Mouse (Mus musculus): ENCODE measurements at regions not wholly inside any gene's neighbourhood (a gene's known extent, or its start where the extent isn't known, plus 50 kb on each side); places are given as distances from the start of the nearest gene placed in this dataset.

- H3K4me2 ChIP-seq (ENCODE audit: low read depth, low read length), result no peak overlapping the region
- no peak for ATAC-seq (ENCODE audit: low read depth)
- no peak overlapping the region for H3K9ac ChIP-seq (ENCODE audit: low read depth, low read length)
- no peak for DNase-seq (ENCODE audit: low spot score)
- no peaks in the 10 kb centered on the region for H3K9me3 ChIP-seq (ENCODE audit: control insufficient read depth, low read length)
- no peaks in the 10 kb centered on the region for H3K36me3 ChIP-seq (ENCODE audit: control insufficient read depth, insufficient read depth, low read length)
- WGBS, result 53% methylated on average over 1 of the region's 1 CpGs
- no peaks in the 10 kb centered on the region for H3K27me3 ChIP-seq (replicated peaks; ENCODE audit: control insufficient read depth, insufficient read depth, low read length)
- no peak overlapping the region for H3K4me3 ChIP-seq (ENCODE audit: low read depth, low read length)
- no peaks in the 10 kb centered on the region for H3K4me1 ChIP-seq (ENCODE audit: control insufficient read depth, insufficient read depth, low read length)
- no peak overlapping the region for H3K27ac ChIP-seq (replicated peaks; ENCODE audit: low read depth, low read length)
These were observed 400.6 kb upstream of the Cypt12 start for GRCm38 (mm10) chr3:17547559-17548059.

DNA sequence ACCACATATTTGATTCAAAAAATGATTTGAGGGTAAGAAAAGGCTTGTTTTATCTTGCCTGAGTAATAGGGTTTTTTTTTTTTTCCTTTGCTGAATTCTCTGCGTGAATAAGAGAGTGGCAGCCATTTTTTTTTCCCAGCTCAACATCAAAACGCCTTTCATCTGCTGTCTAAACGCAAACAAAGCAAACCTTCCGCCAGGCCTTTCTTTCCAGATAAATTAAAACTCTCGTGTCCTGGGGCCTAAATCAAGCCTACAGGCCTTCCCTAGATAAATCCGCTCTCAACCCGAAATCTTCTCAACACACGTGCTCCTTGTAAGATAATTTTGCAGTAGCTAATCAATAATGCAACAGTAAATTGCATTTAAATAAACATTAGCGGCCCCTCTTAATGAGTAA, 365.7 kb upstream of the Cypt12 start:
- Histone ChIP-seq H3K4me1 (ENCODE audit: control insufficient read depth, insufficient read depth, low read length) (no peaks in the 10 kb centered on the region), H3K27ac (replicated peaks; ENCODE audit: low read depth, low read length) (no peak overlapping the region), H3K4me2 (ENCODE audit: low read depth, low read length) (no peak overlapping the region), H3K9ac (ENCODE audit: low read depth, low read length) (no peak overlapping the region), H3K9me3 (ENCODE audit: control insufficient read depth, low read length) (no peaks in the 10 kb centered on the region), H3K36me3 (ENCODE audit: control insufficient read depth, insufficient read depth, low read length) (no peaks in the 10 kb centered on the region), H3K4me3 (ENCODE audit: low read depth, low read length) (no peak overlapping the region), H3K27me3 (replicated peaks; ENCODE audit: control insufficient read depth, insufficient read depth, low read length) (no peaks in the 10 kb centered on the region)
- DNase-seq (ENCODE audit: low spot score) (peak; percentile 1), ATAC-seq (ENCODE audit: low read depth) (no peak)
- WGBS, result 64% methylated on average over 9 of the region's 9 CpGs

- no peaks in the 10 kb centered on the region for H3K36me3 ChIP-seq (ENCODE audit: control insufficient read depth, insufficient read depth, low read length)
- ATAC-seq (ENCODE audit: low read depth) (no peak), DNase-seq (ENCODE audit: low spot score) (peak; percentile 41)
- H3K9ac ChIP-seq (ENCODE audit: low read depth, low read length), result no peak overlapping the region
- H3K4me1 ChIP-seq (ENCODE audit: control insufficient read depth, insufficient read depth, low read length), result no peaks in the 10 kb centered on the region
- H3K4me3 ChIP-seq (ENCODE audit: low read depth, low read length), result no peak overlapping the region
- H3K9me3 ChIP-seq (ENCODE audit: control insufficient read depth, low read length), result no peaks in the 10 kb centered on the region
- H3K4me2 ChIP-seq (ENCODE audit: low read depth, low read length), result no peak overlapping the region
- H3K27ac ChIP-seq (replicated peaks; ENCODE audit: low read depth, low read length), result no peak overlapping the region
- no peaks in the 10 kb centered on the region for H3K27me3 ChIP-seq (replicated peaks; ENCODE audit: control insufficient read depth, insufficient read depth, low read length)
- WGBS, result 62% methylated on average over 2 of the region's 2 CpGs
These were observed 358.2 kb upstream of the Cypt12 start for GRCm38 (mm10) chr3:17589956-17590546.

DNA sequence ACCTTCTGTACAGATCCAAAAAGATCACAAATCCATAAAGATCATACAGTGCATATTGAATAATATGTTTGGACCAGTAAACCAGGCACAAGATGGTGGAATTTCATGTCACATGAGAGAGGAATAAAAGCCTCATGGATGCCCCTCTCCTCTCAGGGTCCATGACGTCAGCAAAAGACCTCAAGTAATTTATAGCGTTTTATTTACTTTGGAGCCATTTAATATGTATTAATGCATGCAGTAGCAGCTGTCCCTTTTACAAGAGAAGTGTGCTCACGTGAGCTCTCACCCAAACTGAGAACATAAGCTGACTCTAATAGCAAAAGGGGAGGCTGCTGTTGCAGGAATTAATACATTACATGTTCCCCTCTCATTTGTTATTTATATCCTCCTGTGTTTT, 355.7 kb upstream of the Cypt12 start:
- WGBS, result 45% methylated on average over 3 of the region's 3 CpGs
- no peaks in the 10 kb centered on the region for H3K9me3 ChIP-seq (ENCODE audit: control insufficient read depth, low read length)
- no peak overlapping the region for H3K27ac ChIP-seq (replicated peaks; ENCODE audit: low read depth, low read length)
- DNase-seq (ENCODE audit: low spot score), result peak; percentile 8
- no peak for ATAC-seq (ENCODE audit: low read depth)
- no peak overlapping the region for H3K4me2 ChIP-seq (ENCODE audit: low read depth, low read length)
- H3K4me3 ChIP-seq (ENCODE audit: low read depth, low read length), result no peak overlapping the region
- no peaks in the 10 kb centered on the region for H3K4me1 ChIP-seq (ENCODE audit: control insufficient read depth, insufficient read depth, low read length)
- no peaks in the 10 kb centered on the region for H3K36me3 ChIP-seq (ENCODE audit: control insufficient read depth, insufficient read depth, low read length)
- no peaks in the 10 kb centered on the region for H3K27me3 ChIP-seq (replicated peaks; ENCODE audit: control insufficient read depth, insufficient read depth, low read length)
- no peak overlapping the region for H3K9ac ChIP-seq (ENCODE audit: low read depth, low read length)

GRCm38 (mm10) chr3:17596365-17596764, 351.8 kb upstream of the Cypt12 start:
- H3K27ac ChIP-seq (replicated peaks; ENCODE audit: low read depth, low read length), result no peak overlapping the region
- DNase-seq (ENCODE audit: low spot score) (no peak), ATAC-seq (ENCODE audit: low read depth) (no peak)
- no peaks in the 10 kb centered on the region for H3K4me1 ChIP-seq (ENCODE audit: control insufficient read depth, insufficient read depth, low read length)
- H3K36me3 ChIP-seq (ENCODE audit: control insufficient read depth, insufficient read depth, low read length), result no peaks in the 10 kb centered on the region
- 58% methylated on average over 2 of the region's 2 CpGs for WGBS
- H3K4me3 ChIP-seq (ENCODE audit: low read depth, low read length), result no peak overlapping the region
- H3K4me2 ChIP-seq (ENCODE audit: low read depth, low read length), result no peak overlapping the region
- H3K9ac ChIP-seq (ENCODE audit: low read depth, low read length), result no peak overlapping the region
- H3K9me3 ChIP-seq (ENCODE audit: control insufficient read depth, low read length), result no peaks in the 10 kb centered on the region
- no peaks in the 10 kb centered on the region for H3K27me3 ChIP-seq (replicated peaks; ENCODE audit: control insufficient read depth, insufficient read depth, low read length)

- no peaks in the 10 kb centered on the region for H3K27me3 ChIP-seq (replicated peaks; ENCODE audit: control insufficient read depth, insufficient read depth, low read length)
- WGBS, result 85% methylated on average over 1 of the region's 1 CpGs
- DNase-seq (ENCODE audit: low spot score) (no peak), ATAC-seq (ENCODE audit: low read depth) (no peak)
- no peak overlapping the region for H3K9ac ChIP-seq (ENCODE audit: low read depth, low read length)
- no peaks in the 10 kb centered on the region for H3K36me3 ChIP-seq (ENCODE audit: control insufficient read depth, insufficient read depth, low read length)
- H3K27ac ChIP-seq (replicated peaks; ENCODE audit: low read depth, low read length), result no peak overlapping the region
- no peak overlapping the region for H3K4me3 ChIP-seq (ENCODE audit: low read depth, low read length)
- H3K4me1 ChIP-seq (ENCODE audit: control insufficient read depth, insufficient read depth, low read length), result no peaks in the 10 kb centered on the region
- no peak overlapping the region for H3K4me2 ChIP-seq (ENCODE audit: low read depth, low read length)
- no peaks in the 10 kb centered on the region for H3K9me3 ChIP-seq (ENCODE audit: control insufficient read depth, low read length)
These were observed 334.7 kb upstream of the Cypt12 start for GRCm38 (mm10) chr3:17613486-17613885.

DNA sequence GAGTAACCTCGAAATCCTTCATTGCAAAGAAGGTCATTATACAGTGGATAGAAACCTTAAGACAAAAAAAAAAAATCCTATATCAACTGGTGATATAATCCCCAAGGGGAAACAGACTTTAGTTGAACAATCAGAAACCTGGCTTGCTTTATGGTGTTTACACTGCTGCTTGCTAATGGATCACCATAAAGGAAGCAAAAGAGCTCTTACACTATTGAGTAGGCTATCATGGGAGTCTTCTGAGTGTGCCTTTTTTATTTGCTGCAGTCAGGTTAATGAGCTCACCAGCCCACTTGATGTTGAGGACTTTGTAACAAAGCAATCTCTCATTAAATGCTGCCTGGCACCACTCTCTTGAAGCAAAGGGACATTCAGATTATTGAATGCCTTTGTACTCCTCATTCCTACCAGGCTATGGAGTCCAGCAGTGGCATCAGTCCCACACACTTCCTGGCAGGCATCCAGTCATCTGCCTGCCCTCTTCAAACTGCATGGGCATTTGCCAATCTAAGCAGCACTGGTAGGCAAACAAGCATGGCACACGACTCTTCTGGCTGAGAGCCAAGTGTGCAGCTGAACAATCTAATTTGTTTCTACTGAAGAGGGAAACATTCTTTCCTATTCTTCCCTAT, 331.7 kb upstream of the Cypt12 start:
- WGBS, result 54% methylated on average over 2 of the region's 2 CpGs
- Histone ChIP-seq H3K9me3 (ENCODE audit: control insufficient read depth, low read length) (no peaks in the 10 kb centered on the region), H3K9ac (ENCODE audit: low read depth, low read length) (no peak overlapping the region), H3K4me2 (ENCODE audit: low read depth, low read length) (no peak overlapping the region), H3K27ac (replicated peaks; ENCODE audit: low read depth, low read length) (no peak overlapping the region), H3K4me3 (ENCODE audit: low read depth, low read length) (no peak overlapping the region), H3K36me3 (ENCODE audit: control insufficient read depth, insufficient read depth, low read length) (no peaks in the 10 kb centered on the region), H3K27me3 (replicated peaks; ENCODE audit: control insufficient read depth, insufficient read depth, low read length) (no peaks in the 10 kb centered on the region), H3K4me1 (ENCODE audit: control insufficient read depth, insufficient read depth, low read length) (no peaks in the 10 kb centered on the region)
- DNase-seq (ENCODE audit: low spot score), result peak; percentile 68
- ATAC-seq (ENCODE audit: low read depth), result no peak

- ATAC-seq (ENCODE audit: low read depth), result no peak
- 22% methylated on average over 2 of the region's 2 CpGs for WGBS
- no peaks in the 10 kb centered on the region for H3K36me3 ChIP-seq (ENCODE audit: control insufficient read depth, insufficient read depth, low read length)
These were observed 328.7 kb upstream of the Cypt12 start for GRCm38 (mm10) chr3:17619489-17619888.

GRCm38 (mm10) chr3:17619890-17620289, 328.3 kb upstream of the Cypt12 start:
- Histone ChIP-seq H3K4me1 (ENCODE audit: control insufficient read depth, insufficient read depth, low read length) (no peaks in the 10 kb centered on the region), H3K9ac (ENCODE audit: low read depth, low read length) (no peak overlapping the region), H3K4me2 (ENCODE audit: low read depth, low read length) (no peak overlapping the region), H3K27me3 (replicated peaks; ENCODE audit: control insufficient read depth, insufficient read depth, low read length) (no peaks in the 10 kb centered on the region), H3K27ac (replicated peaks; ENCODE audit: low read depth, low read length) (no peak overlapping the region), H3K9me3 (ENCODE audit: control insufficient read depth, low read length) (no peaks in the 10 kb centered on the region), H3K36me3 (ENCODE audit: control insufficient read depth, insufficient read depth, low read length) (no peaks in the 10 kb centered on the region), H3K4me3 (ENCODE audit: low read depth, low read length) (no peak overlapping the region)
- WGBS, result 43% methylated on average over 2 of the region's 2 CpGs
- peak; percentile 34 for DNase-seq (ENCODE audit: low spot score)
- ATAC-seq (ENCODE audit: low read depth), result peak; percentile 70; the same call in 1 of the 2 replicates

More at GRCm38 (mm10) chr3:17619489-17619888, 328.7 kb upstream of the Cypt12 start:
- H3K9ac ChIP-seq (ENCODE audit: low read depth, low read length), result no peak overlapping the region
- H3K4me3 ChIP-seq (ENCODE audit: low read depth, low read length), result no peak overlapping the region
- no peak overlapping the region for H3K4me2 ChIP-seq (ENCODE audit: low read depth, low read length)
- H3K27me3 ChIP-seq (replicated peaks; ENCODE audit: control insufficient read depth, insufficient read depth, low read length), result no peaks in the 10 kb centered on the region
- DNase-seq (ENCODE audit: low spot score), result no peak
- no peaks in the 10 kb centered on the region for H3K9me3 ChIP-seq (ENCODE audit: control insufficient read depth, low read length)
- no peaks in the 10 kb centered on the region for H3K4me1 ChIP-seq (ENCODE audit: control insufficient read depth, insufficient read depth, low read length)
- H3K27ac ChIP-seq (replicated peaks; ENCODE audit: low read depth, low read length), result no peak overlapping the region

Data from embryonic facial prominence, embryonic 14.5 days (tissue).